20 mouse cellular contexts compared by ENCODE assay signal in the genomic region with DNA sequence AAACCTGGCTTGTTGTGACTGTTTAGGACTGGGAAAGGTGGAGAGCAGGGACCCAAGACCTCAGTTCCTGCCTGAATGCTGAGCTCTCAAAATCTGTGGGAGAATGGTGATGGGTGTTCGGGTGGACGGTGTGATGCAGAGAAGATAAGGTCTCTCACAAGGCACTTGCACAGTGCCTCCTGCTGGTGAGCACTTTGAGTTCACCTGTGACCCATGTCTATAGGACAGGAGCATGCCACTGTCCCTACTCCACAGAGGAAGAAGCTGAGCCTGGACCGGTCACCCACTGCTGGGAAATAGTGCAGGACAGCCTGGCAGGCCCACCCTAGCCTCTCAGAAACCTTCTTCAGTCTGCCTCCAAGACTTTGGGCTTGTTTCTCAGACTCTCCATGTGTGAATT.
A peak's percentile ranks its signal among the peaks of the same experiment; 100 is the strongest.
DNase-seq lines count a peak whose midpoint lies in the region; TF ChIP-seq lines count a peak whose summit lies in the region.
"Had no signal": no experiment of that assay in that cellular context is flagged by ENCODE, and none has a peak within 500 bp of the region (broad histone marks: within the 10 kb centered on the region; RNA-seq: fewer than 3 reads in every experiment).

No protein-coding gene starts in this region.

- no peaks in the 10 kb centered on the region for H3K27me3 ChIP-seq in heart, adult 2 months (ENCODE audit: control insufficient read depth, insufficient read depth, low read length)
- no peaks in the 10 kb centered on the region for H3K27me3 ChIP-seq in CH12.LX (replicated peaks)
- H3K27me3 ChIP-seq: forebrain, embryonic 12.5 days; lung, embryonic 15.5 days; Patski had no signal

- H3K4me1 ChIP-seq in heart, adult 2 months (ENCODE audit: control insufficient read depth, insufficient read depth, low read length): peaks cover 21% of the 10 kb centered on the region
- no peaks in the 10 kb centered on the region; the same call in 1 of the 2 replicates for H3K4me1 ChIP-seq in lung, adult 2 months (ENCODE audit: control insufficient read depth, insufficient read depth, low read length)
- peaks cover 0 to 7% of the 10 kb centered on the region in 2 experiments; a peak in 2 of 4 replicates for H3K4me1 ChIP-seq in CH12.LX (ENCODE audit: control insufficient read depth in 1 of 2, insufficient read depth in 2 of 2)
- H3K4me1 ChIP-seq: forebrain, embryonic 12.5 days had no signal

- 0 out of 2 replicates have a peak overlapping the region, but pooled peaks have one; percentile 16 for H3K4me2 ChIP-seq in CH12.LX (ENCODE audit: insufficient read depth, low read depth, poor library complexity, severe bottlenecking)
- H3K4me2 ChIP-seq: forebrain, embryonic 12.5 days; lung, embryonic 15.5 days had no signal

- H3K9me3 ChIP-seq in CH12.LX (replicated peaks; ENCODE audit: low read length): no peaks in the 10 kb centered on the region
- H3K9me3 ChIP-seq: forebrain, embryonic 12.5 days; lung, embryonic 15.5 days had no signal

- peak; percentile 56 for TF ChIP-seq RAD21 in CH12.LX (IDR thresholded peaks at IDR 0.05; ENCODE audit: low read depth, low read length)

- peak; percentile 38 for TF ChIP-seq CTCF in heart, adult 2 months (IDR thresholded peaks at IDR 0.05)
- peak; percentile 59; the same call in 1 of the 2 replicates for TF ChIP-seq CTCF in lung, adult 2 months (IDR thresholded peaks at IDR 0.05; ENCODE audit: insufficient read depth, low read length)
- peak; percentile 32 to 73 for TF ChIP-seq CTCF in CH12.LX (conservative IDR thresholded peaks at IDR 0.05 in 1 of 2, IDR thresholded peaks at IDR 0.05 in 1 of 2; ENCODE audit: low read depth in 2 of 2, low read length in 2 of 2)

- DNase-seq in heart, adult 2 months: no peak
- no peak for DNase-seq in heart, postnatal 14 days
- no peak for DNase-seq in lung, adult 2 months
- no peak for DNase-seq in lung, postnatal 14 days
- DNase-seq in CH12.LX (ENCODE audit: extremely low read depth) (peak; percentile 35), ZHBTc4 (ENCODE audit: low read depth, low spot score) (peak; percentile 39)
- no peak for DNase-seq in right cerebral cortex, postnatal 36 days (ENCODE audit: low spot score in 2 of 2)
- no peak for DNase-seq in layer of hippocampus, adult 9-10 months (ENCODE audit: low spot score)
- DNase-seq: cerebellum, adult 11 months; cerebellum, postnatal 14 days; embryo, embryonic 11 days; gastrocnemius, postnatal 14 days; heart, postnatal 4 days; kidney, adult 2 months; kidney, postnatal 4 days; right cerebral cortex, adult 18-20 months; thymus, postnatal 14 days had no signal

- H3K79me2 ChIP-seq in heart, adult 2 months (replicated peaks; ENCODE audit: control insufficient read depth, insufficient read depth, low read length): no peaks in the 10 kb centered on the region
- H3K79me2 ChIP-seq in CH12.LX (replicated peaks; ENCODE audit: control insufficient read depth, extremely low read depth, insufficient read depth, poor library complexity, severe bottlenecking): no peaks in the 10 kb centered on the region

- in situ Hi-C loops in CH12.LX (cut with MboI; ENCODE audit: low pct_ligation_motif_present, low pct_unique_long_range_greater_than_20kb, low sequenced_read_pairs): loop anchor here (10.0 kb wide), 1 partner anchor 101 kb away; a partner anchor contains a TSS

- TF ChIP-seq EP300 in heart, adult 2 months (IDR thresholded peaks at IDR 0.05; ENCODE audit: insufficient read depth, low read depth, low read length): no peak
- no peak for TF ChIP-seq EP300 in CH12.LX (IDR thresholded peaks at IDR 0.05; ENCODE audit: low read length)

- H3K36me3 ChIP-seq in heart, adult 2 months (ENCODE audit: control insufficient read depth, insufficient read depth, low read length): no peaks in the 10 kb centered on the region; the same call in 1 of the 2 replicates
- H3K36me3 ChIP-seq in CH12.LX (replicated peaks in 1 of 2; ENCODE audit: control insufficient read depth in 1 of 2, insufficient read depth in 1 of 2, low read length in 1 of 2): no peaks in the 10 kb centered on the region
- H3K36me3 ChIP-seq: forebrain, embryonic 12.5 days; lung, embryonic 15.5 days had no signal

- peak overlapping the region; percentile 18; the same call in 1 of the 2 replicates for H3K27ac ChIP-seq in heart, adult 2 months
- H3K27ac ChIP-seq in CH12.LX (ENCODE audit: insufficient read depth, low read depth): no peak overlapping the region
- H3K27ac ChIP-seq: forebrain, embryonic 12.5 days; lung, embryonic 15.5 days had no signal

- intact Hi-C loops in heart, adult 2 months (cut with DNase I): no loop called here
- intact Hi-C loops in heart, postnatal 14 days (cut with DNase I): loop anchor here (5.0 to 10.0 kb wide), 2 partner anchors 41 to 101 kb away; a partner anchor contains a TSS

- no peak overlapping the region for H3K4me3 ChIP-seq in heart, adult 2 months
- H3K4me3 ChIP-seq in lung, adult 2 months (replicated peaks; ENCODE audit: extremely low read depth, low read depth, low read length): no peak overlapping the region
- H3K4me3 ChIP-seq in CH12.LX (replicated peaks in 1 of 3; ENCODE audit: low read depth in 2 of 3, low read length in 2 of 3, poor library complexity in 1 of 3): no peak overlapping the region
- H3K4me3 ChIP-seq: forebrain, embryonic 12.5 days; lung, embryonic 15.5 days had no signal

- H3K9ac ChIP-seq in heart, adult 2 months (ENCODE audit: low read depth, low read length): no peak overlapping the region
- H3K9ac ChIP-seq in CH12.LX (ENCODE audit: insufficient read depth, low read depth): no peak overlapping the region
- H3K9ac ChIP-seq: forebrain, embryonic 12.5 days; lung, embryonic 15.5 days had no signal

- dilution Hi-C loops in CH12.LX (cut with MboI; ENCODE audit: extremely low pct_ligation_motif_present, extremely low pct_unique_long_range_greater_than_20kb, low sequenced_read_pairs): no loop called here

- WGBS in heart, adult 2 months: 68% methylated on average over 3 of the region's 3 CpGs
- WGBS in lung, adult 2 months: 78% methylated on average over 3 of the region's 3 CpGs

- no peak for TF ChIP-seq POLR2A in heart, adult 2 months (IDR thresholded peaks at IDR 0.05; ENCODE audit: insufficient read depth, low read depth, low read length)
- TF ChIP-seq POLR2A in lung, adult 2 months (IDR thresholded peaks at IDR 0.05; ENCODE audit: borderline replicate concordance, extremely low read depth, low read depth, low read length): no peak
- TF ChIP-seq POLR2A in CH12.LX (IDR thresholded peaks at IDR 0.05; ENCODE audit: low read depth, low read length): no peak

TF ChIP-seq in CH12.LX, 34 proteins besides CTCF, POLR2A, EP300 and RAD21:
- TF ChIP-seq POLR2AphosphoS2 (IDR thresholded peaks at IDR 0.05; ENCODE audit: low read depth, low read length): no peak
- TF ChIP-seq SMC3 (IDR thresholded peaks at IDR 0.05; ENCODE audit: low read depth, low read length): peak; percentile 78

Comparison
In these comparisons a context has a peak if more than half of its experiments do, and no peak if none do; other contexts are left out.
1. DNase-seq: peak in CH12.LX (single experiment) and ZHBTc4 (single experiment); none in heart, adult 2 months (0 of 2), heart, postnatal 14 days (0 of 2), lung, adult 2 months (single experiment), lung, postnatal 14 days (single experiment), right cerebral cortex, postnatal 36 days (0 of 2) and layer of hippocampus, adult 9-10 months (single experiment).
2. Peak in every context shown above with its lines, with median percentiles within 50 percentile points of each other: CTCF ChIP-seq.